Mouse (Mus musculus) megakaryocyte, embryonic 14.5 days (primary cell): ENCODE data around the gene A130010J15Rik.

Experiments
- FLI1 ChIP-seq: IDR thresholded peaks from 2 replicates; pipeline ENCODE4 v1.6.1; 2012; ENCODE audit warnings: low read length, inconsistent platforms, mixed read lengths
- GATA1 ChIP-seq: IDR thresholded peaks from 3 replicates; pipeline ENCODE4 v1.6.1; 2012; ENCODE audit warnings: mixed read lengths, low read length, inconsistent platforms, borderline replicate concordance

GRCm38 (mm10) chr1:193203821-193204220 lies 36.0 kb downstream of the A130010J15Rik start:
- TF ChIP-seq GATA1 (no peak), FLI1 (no peak)
